Mouse (Mus musculus): ENCODE measurements around the gene Gm49396.
A peak's percentile ranks its signal among the peaks of the same experiment; 100 is the strongest.

The Gm49396 gene

DNA sequence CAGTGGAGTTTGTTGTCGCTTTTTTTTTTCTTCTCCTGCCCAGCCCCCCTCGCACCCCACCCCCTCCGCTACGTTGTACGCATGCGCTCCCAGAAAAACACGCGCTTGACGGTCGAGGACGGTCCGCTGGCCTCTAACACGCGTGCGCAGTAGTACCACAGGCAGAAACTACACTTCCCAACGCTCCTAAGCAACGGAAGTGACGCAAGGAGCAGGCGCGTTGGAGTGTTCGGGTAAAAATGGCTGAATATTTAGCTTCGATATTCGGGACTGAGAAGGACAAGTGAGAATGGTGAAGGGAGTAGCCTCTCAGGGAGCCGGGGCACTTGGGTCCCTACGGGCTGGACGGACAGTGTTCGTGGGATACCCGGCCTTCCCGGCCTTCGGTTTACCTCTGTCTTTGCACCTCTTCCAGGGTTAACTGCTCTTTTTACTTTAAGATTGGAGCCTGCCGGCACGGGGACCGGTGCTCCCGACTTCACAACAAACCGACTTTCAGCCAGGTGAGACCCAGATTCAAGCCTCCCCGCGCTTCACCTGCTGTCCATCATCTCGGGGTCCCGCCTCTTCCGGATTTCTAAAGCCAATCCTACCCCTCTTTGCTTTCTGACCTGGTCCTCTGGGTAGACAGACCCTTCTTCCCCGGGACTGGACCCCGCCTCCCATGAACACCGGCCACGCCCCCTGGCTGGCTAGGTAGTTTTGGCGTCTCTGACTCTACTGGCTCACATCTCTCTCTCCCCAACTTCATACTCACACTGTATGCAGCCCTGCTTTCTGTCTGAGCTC is at the start of gene Gm49396, which contains the start of the genes U2af1l4 and Psenen:
Gm49396 (plus strand) TSS at position 228 of the 789 bp plus-strand sequence.
U2af1l4 (plus strand) TSS at position 185 of the 789 bp plus-strand sequence.
Psenen (minus strand) TSS at position 511 of the 789 bp plus-strand sequence.
- DNase-seq (ENCODE audit: low spot score) = peak; percentile 86

DNA sequence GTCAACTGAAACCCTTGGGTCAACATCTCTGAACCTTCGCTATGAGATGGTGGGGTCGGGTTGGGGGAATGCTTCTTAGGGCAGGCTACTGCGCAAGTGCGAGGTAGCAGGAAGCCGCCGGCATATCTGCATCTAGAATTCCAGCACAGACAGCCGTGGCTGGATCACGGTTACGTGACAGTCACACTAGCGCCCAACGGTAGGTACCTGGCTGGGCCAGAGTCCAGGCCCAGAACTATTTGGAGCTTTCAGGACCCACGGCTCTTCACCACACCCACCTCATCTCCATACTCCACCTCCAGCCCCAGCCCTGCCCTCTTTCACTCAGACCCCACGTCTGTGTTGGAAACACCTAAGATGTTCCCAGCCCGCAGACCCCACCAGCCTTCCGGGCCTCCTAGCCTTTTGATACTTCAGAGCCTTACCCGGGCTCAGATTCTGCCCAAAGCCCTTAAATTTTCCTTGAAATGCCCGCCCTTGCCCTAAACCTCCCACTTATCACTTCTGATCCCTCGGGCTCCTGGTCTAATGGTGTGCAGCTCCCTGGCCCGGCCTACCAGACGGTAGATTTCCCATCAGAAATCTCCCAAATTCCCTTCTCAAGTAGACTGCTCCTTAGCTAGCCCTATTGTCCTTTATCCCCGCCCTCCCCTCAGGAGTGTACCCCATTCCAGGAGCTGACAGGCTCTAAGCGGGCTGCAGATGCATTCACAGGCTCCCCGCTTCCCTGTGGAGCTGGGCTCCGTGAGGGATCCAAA is 48.0 kb upstream of the Gm49396 start:
- DNase-seq (ENCODE audit: low spot score) = no peak

DNA sequence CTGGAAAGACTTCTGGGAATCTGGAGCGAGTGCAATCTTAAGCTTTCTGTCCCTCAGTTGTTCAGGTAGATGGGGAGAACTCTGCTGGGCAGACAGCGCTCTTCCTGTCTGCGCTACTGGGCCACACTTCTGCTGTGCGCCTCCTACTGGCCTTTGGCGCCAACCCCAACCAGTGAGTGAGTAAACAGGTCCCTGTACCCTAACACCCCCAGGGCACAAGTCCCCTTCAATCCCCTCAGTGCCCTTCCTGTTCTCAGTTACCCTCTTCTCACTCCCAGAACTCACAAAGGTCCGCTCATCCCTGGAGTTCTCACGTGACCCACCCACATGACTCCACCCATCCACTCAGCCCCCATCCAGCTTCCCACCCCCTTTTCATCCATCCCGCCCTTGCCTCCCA is 44.8 kb upstream of the Gm49396 start:
- no peak for DNase-seq (ENCODE audit: low spot score)

DNA sequence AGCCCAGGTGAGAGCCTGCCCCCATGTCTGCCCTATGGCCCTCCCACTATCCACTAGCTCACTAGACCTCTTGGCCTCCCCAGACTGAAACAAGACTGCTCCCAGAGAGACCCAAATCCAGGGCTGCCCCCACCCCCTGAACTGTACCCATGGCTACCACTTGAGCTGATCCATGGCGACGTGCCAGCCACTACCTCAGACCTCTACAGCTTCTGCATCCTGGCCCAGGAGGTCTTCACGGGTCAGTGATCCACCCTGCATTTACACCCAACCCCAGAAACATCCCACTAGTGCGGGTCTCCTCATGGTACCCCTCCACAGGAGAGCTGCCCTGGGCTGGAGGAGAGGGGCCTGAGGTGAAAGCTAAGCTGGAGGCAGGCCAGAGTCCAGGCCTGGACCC is 42.7 kb upstream of the Gm49396 start:
- DNase-seq (ENCODE audit: low spot score) = no peak

DNA sequence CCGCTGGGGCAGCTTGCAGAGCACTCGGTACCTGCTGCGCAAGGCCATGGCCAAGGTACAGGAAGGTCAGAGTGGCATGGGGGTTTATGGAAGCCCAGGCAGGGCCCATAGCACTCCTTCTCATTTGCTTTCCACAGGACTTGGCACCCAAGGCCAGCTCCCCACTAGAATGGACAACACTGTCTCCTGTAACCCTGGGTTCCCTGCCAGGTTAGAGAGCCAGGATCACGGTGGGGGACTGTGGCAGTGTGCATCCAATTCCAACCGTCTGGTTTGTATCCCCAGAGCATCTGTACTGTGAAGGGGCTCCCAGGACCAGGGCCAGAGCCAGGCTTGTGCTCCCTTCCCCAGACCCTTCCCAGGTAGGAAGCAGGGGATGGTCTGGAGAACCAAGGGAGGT is 42.3 kb upstream of the Gm49396 start:
- no peak for DNase-seq (ENCODE audit: low spot score)

DNA sequence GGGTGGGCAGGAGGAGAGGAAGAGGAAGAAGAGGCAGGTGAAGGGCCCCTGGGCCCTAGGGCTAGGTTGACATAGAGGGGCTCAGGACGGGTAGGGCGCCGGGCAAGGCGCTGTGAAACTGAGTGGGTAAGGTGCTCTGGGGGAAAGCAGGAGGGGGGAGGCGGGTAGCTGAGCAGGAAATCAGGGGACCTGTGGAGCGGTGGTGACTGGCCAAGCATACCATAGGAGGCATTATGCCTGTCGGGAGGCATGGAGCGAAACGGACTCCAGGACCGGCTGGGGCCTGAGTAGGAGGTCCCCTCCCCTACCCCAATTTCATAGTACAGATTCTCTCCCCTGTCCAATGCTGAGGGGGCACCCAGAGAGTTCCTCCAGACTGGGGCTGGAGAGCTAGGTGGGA is 40.3 kb upstream of the Gm49396 start:
- DNase-seq (ENCODE audit: low spot score) = no peak

DNA sequence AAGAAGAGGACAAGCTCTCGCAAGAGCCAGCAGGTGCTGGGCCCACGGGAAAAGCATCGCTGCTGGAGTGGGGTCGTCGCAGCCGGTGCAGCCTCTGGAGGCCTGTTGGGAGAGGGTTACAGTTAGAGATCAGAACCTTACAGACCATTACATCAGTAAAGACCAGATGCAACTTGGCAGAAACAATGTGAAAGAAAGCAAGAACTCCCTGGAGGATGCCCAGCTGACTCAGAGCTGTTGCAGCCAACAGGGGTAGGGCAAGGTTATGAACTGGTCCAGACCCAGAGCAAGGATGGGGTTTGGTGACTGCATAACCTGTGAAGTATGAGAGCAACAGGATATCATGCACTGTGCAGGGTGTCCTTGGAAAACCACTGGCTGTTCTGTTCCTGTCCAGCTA is 38.7 kb upstream of the Gm49396 start:
- no peak for DNase-seq (ENCODE audit: low spot score)

DNA sequence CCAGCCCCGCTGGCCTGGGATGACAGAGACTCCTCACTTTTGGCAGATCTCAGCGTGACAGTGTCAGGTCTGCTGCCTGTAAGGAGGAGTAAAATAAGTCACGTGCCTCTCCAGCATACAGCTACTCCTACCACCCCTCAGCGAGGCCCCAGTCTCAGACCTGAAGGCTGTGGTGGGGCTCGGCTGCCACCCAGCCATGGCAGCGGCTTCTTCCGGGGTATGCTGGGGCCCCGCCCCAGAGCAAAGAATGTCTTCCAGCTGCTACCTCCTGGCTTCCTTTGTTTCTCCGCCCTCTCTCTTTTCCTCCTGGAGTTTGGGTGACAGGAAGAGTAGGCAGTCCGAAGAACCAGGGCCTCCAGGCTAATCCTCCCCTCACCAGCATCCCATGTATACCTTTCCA is 37.2 kb upstream of the Gm49396 start:
- DNase-seq (ENCODE audit: low spot score) = no peak

DNA sequence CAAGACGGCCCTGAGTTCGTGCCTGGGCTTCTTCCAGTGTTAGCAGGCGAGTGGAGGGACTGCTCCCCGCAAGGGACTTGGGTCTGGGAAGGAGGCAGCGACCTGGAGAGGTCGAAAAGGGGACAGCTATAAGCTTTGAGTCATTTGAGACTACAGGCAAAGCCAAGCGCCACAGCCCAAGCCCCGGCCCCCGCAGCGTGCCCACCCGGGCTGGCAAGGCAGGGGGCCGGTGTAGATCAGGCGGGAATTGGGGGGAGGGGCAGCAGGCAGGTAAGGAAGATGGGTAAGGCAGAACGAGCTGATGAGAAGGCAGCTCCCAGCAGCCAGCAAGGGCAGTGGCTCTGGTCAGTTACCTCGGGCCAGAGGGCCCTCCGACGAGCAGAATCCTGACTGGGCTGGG is 36.7 kb upstream of the Gm49396 start:
- no peak for DNase-seq (ENCODE audit: low spot score)

DNA sequence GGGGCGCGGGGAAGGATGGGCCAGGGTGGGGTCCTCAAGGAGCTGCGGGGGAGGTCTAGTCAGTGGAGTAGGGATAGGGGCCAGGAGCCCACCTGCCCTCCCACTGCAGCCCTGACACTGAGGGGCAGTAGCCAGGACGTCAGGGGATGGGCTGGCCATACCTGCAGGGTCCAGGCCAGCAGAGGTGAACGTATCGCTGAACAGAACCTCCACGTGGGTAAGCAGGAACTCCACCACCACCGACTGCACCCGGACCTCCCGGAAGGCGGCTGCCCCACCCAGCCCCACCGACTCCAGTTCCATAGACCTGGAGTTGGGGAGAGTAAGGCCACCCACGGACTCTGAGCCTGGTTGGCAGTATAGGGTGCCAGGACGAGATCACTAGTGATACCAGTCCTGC is 36.2 kb upstream of the Gm49396 start:
- DNase-seq (ENCODE audit: low spot score) = no peak

DNA sequence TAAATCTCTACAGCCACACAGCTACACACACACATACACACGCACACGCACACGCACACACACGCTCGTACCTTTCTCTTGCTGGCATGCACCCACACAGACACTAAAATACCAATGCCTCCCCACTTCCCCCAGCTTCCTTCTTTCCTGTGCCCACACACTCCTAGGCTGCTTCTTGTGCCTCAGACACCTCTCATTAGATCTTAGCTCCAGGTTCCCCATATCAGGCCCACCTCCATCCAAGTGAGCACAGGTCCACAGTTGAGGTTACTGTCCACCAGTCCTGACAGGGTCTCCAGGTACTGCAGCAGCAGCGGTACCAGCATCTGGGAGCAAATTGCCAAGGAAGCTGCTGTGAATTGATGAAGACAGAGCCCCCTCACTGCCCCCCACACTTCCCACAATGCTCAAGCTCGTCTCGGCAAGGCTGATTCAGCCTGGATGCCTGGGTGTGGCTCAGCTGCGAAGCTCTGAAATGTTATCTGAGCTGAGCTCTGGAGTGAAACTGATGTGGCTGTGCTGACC is 31.8 kb upstream of the Gm49396 start:
- DNase-seq (ENCODE audit: low spot score) = no peak

DNA sequence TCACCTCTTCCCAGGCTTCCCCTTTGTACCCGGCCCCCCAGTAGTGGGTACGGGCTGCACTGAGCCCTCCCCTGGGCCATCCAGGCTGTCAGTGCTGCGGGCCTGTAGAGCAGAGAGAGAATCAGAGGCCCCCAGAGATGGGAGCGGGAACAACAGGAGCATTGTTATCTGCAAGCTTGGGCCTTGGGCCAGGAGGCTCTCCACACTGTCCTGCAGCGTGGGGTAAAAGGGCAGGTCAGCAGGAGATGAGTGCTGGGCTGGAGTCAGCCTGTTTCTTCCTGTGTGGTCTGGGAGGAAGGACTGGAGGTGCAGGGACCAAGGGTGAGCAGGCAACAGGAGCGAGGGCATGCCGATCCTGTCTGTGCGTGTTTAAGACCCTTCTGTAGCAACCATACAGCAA is 30.2 kb upstream of the Gm49396 start:
- no peak for DNase-seq (ENCODE audit: low spot score)

DNA sequence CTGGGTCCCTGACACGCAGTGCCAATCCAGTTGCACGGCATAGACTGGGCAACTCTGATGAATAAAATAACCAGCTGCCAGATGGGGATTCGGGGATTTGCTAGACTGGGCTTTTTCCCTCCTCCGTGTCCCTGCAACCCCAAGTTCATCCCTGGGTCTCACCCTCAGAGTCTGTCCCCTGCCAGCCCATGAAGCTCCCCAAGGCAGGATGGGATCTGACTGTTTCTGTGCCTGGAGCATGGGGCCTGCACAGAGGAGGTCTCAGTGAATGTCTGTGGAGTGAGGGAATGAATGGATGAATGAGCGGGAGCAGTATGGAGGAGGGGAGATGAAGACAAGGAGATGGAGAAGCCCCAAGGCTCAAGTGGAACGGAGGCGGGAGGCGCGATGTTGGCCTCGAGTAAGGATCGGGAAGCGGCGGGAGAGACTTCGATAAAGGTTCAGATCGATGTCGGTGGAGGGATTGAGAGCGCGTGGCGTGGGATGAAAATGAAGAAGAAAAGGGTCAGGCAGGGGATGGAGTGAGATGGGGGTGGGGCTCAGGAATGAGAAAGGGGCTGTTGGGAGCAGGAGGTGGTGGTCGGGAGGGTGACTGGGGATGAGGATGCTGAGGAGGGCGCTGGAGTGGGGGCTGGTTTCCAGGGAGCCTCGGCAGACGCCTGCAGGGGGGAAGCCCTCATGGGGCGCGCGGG is 29.1 kb upstream of the Gm49396 start:
- no peak for DNase-seq (ENCODE audit: low spot score)

DNA sequence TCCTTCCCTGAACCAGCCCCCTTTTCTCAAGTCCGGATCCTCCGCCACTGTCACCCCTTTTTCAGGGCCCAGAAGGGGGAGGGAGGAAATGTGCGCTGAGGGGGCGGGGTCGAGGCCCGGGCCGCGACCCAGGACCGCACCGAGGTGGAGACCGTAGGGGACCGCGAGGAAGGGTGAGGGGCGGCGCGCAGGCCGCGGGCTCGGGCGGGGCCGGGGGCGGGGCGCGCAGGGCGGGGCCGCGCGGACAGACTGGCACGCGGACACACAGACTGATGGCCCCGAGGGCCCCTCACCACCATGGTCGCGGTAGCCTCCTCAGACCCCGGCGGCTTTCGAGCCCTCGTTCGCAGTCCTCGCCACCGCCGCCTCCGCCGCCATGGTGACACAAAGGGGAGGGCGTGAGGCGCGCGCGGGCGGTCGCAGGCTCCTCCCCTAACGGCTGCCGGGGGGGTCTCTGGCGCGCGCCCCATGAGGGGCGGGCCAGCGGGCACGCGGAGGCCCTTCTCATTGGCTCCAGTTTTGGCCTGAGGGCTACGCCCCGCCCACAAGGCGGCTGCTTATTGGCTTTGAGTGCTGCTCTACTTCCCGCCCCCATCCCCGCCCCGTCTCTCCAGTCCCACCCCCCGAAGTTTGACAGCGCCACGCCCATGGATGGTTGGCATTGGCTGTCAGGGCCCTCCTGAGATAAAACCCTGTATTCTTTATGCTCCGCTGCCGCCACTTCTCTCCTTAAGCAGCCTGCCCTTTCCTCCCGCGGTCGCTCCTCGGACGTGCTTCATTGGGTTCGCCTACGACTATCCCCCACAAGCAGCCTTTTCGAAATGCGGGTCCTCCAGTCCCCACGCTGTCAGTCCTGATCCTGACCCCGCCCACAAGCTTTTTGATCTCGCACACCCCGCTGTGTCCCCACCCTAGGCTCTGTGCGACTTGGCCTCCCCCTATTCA is 28.2 kb upstream of the Gm49396 start, which contains the start of gene Arhgap33:
Arhgap33 (minus strand) TSS at position 428 of the 945 bp plus-strand sequence.
- peak; percentile 91 for DNase-seq (ENCODE audit: low spot score)

DNA sequence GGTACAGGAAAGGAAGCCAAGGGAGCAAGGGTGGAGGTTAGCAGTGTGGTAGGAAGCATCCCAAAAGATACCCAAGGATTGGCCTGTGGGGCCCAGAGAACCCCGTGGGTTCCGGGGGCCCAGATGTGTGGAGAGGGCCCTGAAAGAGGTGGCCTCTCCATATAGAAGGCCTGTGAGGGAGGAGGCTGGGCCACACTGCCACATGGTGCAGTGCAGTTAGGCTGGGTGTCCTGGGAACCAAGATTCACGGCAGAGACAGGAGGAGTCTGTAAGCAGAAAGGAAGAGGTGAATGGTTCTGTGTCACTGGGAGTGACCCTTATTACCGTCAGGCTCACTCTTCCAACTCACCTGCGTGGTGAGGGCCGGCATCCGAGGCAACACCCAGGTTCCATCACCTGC is 22.6 kb upstream of the Gm49396 start:
- DNase-seq (ENCODE audit: low spot score) = no peak

DNA sequence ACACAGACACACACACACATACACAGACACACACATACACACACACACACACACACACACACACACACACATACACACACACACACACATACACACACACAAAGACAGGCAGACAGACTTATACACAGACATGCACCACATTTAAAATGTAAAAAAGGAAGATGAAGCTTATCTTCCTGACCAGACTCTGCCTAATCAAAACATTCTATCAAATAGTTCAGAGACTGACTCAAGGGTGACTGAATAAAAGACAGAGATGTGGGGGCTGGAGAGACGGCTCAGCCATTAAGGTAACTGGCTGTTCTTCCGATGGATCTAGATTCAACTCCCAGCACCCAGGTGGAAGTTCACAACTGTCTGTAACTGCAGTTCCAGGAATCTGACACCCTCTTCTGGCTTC is 18.8 kb upstream of the Gm49396 start:
- no peak for DNase-seq (ENCODE audit: low spot score)

DNA sequence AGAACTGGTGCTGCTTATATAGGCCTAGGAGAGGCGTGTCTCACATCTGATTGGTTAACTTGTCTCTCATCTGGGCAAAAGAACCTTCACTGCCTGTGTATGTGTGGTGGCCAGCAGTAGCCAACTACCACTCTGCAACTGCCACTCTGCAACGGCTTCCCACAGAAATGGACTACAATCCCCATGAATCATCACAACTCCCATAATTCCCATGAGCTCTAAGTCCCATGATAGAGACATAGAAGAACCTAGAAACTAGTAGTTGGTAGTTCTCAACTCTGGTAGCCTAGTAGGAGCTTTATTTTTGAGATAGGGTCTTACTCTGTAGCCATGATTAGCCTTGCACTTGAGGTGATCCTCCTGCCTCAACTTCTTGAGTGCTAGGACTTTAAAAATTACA is 13.3 kb upstream of the Gm49396 start:
- no peak for DNase-seq (ENCODE audit: low spot score)

DNA sequence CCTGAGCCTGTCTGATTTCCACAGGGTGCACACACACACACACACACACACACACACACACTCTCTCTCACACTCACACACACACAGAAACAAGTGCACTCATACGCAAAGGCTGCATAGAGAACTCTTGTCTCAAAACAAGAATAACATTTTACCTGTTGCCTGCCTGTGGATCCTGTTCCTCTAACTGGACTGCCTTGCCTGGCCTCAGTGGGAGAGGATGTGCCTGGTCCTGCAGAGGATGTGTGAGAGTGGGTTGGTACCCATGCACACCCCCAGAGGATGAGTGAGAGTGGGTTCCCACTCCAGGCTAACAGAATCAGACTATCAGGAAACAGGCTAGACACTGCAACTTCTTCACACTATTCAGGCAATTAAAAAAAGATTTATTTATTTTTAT is 12.5 kb upstream of the Gm49396 start:
- no peak for DNase-seq (ENCODE audit: low spot score)

DNA sequence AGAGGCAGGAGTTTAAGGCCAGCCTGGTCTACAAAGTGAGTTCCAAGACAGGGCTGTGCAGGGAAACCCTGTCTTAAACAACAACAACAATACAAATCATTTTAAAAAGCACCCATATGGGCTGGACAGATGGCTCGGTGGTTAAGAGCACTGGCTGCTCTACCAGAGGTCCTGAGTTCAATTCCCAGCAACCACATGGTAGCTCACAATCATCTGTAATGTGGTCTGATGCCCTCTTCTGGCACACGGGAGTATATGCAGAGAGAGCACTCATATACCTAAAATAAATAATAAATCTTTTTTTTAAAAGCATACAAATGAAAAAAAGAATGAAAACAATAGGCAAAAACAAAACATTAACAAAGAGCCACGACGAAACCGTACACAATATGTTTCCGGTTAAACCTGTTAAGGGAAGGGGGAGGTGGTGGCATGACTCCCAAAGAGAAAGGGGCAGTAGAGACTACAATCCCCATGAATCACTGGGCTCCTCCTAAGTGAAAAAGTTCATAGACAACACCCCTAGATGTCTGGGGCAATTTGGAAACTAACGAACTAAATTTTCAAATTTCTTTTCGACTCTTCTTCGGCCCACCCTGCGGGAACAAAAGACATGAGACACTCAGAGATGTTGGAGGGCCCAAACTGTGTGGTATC is 11.6 kb upstream of the Gm49396 start:
- DNase-seq (ENCODE audit: low spot score) = no peak

DNA sequence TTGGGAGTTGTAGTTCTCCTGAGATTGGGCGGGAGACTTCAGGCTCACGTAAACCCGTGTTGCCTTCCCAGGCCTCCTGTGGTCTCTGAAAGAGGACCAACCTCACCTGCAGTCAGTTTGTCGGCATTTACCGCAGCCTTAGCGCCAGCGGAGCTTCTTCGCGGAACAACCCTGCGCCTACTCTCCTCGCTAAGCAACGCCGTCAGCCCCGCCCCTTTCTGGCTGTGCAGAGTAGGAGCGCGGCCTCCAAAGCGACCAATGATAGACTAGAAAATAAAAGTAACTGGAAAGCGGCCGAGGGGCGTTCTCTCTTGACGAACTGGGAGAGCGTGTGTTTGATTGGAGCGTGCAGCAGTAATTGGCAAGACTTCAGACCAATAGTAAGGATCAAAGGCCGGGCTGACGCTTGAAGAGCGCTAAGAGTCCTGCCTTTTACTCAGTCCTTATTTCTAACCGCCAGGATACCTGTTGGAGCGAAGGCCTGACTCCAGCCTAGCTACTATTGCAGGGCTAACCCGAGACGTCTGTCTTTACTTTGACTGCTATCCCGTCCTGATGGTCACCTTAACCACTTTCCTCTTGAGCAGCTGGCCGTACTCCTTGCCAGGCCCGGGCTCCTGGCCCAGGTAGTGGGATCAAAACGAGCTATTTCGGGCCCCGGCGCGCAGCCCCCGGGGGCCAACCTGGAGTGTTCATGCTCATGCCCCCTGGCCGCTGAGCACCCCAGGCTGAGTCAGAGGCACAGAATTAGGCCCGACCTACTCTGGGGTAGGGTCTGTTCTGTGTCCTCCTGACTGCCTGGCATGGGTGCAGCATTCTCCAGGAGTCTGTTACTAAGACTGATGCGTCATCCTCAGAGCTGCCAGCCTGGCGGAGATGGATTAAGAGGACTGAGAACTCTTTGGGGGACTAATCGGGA is 10.8 kb upstream of the Gm49396 start, which contains the start of the genes Hspb6 and Proser3:
Hspb6 (plus strand) TSS at position 77 of the 919 bp plus-strand sequence.
Proser3 (minus strand) TSS at position 198 of the 919 bp plus-strand sequence.
- peak; percentile 93 for DNase-seq (ENCODE audit: low spot score)

All from spleen, adult 12 weeks (tissue).